Mouse (Mus musculus) c-Kit-positive CD71-positive TER-119-positive erythroid progenitor cells, embryonic 14.5 days (primary cell): ENCODE measurements around the gene Psmg4.

Experiments used
- DNase-seq: peaks from one replicate; pipeline ENCODE4 v3.0.0-alpha.2; 2013; ENCODE audit warnings: low spot score

Psmg4 gene

DNA sequence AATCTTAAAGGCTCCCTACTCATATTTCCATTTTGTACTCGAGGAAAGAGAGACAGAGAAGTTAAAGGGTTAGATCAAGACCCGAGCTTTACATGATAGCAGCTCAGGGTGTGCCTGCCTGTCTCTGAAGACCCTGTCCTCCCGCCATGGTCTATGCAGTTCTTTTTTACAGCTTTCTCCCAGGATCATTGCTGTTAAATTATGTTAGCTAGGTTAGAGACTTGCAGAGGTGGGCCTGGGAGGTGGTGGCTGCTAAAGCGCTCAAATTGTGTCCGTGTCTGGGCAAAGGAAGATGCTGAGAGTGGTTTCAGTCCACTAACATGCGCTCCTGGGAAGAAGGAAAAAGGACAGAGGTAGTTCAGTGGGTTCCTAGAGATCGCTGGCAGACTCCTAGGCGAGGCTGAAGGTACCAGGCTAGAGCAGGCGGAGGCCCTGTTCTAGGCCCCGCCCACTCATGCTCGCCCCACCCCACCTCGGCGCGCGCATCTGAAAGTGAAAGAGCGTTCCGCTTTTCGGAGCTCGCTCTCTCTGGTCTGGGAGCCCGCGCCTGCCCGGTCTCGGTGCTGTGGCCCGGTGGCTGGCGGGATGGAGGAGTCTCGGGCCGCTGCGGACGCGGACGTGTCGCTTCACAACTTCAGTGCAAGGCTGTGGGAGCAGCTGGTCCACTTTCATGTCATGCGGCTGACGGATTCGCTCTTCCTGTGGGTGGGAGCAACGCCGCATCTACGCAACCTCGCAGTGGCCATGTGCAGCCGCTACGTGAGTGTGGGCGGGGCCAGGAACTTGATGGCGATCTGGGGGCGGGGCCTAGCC, at the start of gene Psmg4:
Gene Psmg4 (plus strand): TSS at position 474 of the 813 bp plus-strand sequence.
- peak; percentile 91 for DNase-seq

DNA sequence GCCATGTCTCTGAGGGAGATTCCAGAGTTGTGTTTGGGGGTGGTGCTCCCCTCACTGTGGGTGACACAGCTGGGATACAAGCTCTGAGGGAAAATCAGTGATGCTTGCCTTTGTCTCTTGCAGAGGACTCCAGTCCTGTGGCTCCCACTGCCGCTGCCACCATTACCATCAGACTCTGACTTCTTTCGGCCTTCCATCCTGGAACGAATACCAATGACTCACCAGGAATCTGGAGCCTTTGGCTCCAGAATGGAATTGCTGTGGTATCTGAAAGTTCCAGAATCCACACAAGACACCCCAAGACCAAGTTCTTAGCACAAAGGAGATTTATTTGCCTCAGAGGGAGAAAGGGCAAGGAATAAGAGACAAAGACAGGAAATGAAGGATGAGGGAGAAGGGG, 49.7 kb upstream of the Psmg4 start:
- no peak for DNase-seq

DNA sequence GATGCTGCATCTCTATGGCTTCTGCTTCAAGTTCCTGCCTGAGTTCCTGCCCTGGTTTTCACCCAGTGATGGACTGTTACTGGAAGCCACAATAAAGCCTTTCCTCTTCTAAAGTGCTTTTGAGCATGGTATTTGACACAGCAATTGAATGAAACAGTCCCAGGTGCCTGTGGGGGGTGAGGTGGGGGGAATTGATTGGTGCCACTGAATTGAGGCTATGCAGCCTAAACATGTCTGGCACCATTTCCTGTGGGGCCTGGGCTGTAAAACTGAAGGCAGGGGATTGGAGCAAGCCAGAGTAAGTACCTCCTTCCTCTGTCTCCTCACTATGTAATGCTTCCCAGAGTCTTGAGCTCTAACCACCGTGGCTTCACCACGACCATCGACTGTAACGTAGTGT, 48.1 kb upstream of the Psmg4 start:
- no peak for DNase-seq

- DNase-seq, result no peak
These were observed 46.3 kb upstream of the Psmg4 start for GRCm38 (mm10) chr13:34116508-34116907.

DNA sequence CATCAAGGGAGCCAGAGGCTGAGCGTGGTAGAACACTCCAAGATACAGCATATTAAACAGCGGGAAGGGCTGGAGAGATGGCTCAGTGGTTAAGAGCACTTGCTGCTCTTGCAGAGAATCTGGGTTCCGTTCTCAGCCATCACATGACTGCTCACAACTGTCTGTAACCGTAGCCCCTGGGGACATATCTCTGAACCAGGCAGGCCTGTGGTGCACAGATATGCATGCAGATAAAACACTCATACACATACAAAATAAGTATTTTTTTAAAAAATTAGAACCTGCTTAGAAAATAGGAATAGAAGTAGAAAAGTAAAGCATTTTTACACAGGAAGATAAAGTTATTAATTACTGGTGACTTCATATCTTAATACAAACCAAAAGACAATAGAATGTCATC, 43.9 kb upstream of the Psmg4 start:
- peak; percentile 61 for DNase-seq

DNA sequence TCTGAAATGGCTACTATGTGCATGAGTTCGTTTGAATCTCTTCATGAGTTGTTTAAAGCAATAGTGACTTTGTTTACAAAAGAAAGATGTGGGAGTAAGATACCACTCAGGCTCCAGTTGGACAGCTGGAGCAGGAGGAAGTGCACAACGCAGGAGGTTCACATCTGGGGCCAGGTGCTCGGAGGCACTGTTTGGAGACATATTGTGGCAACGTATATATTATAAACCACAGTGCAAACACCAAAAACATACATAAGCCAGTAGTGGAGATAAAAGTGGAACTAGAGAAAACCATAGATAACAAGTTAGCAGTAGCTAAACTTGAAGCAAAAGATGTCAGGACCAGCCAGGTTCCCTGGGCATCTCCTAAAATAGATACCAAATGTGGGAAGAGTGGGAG, 43.4 kb upstream of the Psmg4 start:
- DNase-seq, result no peak

GRCm38 (mm10) chr13:34120536-34120935, 42.2 kb upstream of the Psmg4 start:
- no peak for DNase-seq

DNA sequence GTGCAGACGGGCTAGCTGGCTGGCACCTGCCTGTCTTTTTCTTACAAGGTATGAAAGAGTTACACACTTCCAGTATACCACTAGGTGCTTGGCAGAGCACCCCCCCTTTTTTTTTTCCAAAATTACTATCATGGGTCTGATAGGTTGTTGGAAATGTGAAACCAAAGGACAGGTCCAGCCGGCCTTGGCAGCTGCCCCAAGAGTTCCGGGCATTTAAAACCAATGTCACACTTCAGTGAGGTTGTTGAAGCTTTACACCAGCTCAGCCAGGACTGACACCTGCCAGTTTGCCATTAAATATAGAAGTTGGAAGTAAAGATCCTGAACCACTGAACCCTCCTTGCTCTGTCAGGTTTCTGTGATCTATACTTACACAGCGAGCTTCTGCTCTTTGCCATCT, 37.1 kb upstream of the Psmg4 start:
- no peak for DNase-seq

DNA sequence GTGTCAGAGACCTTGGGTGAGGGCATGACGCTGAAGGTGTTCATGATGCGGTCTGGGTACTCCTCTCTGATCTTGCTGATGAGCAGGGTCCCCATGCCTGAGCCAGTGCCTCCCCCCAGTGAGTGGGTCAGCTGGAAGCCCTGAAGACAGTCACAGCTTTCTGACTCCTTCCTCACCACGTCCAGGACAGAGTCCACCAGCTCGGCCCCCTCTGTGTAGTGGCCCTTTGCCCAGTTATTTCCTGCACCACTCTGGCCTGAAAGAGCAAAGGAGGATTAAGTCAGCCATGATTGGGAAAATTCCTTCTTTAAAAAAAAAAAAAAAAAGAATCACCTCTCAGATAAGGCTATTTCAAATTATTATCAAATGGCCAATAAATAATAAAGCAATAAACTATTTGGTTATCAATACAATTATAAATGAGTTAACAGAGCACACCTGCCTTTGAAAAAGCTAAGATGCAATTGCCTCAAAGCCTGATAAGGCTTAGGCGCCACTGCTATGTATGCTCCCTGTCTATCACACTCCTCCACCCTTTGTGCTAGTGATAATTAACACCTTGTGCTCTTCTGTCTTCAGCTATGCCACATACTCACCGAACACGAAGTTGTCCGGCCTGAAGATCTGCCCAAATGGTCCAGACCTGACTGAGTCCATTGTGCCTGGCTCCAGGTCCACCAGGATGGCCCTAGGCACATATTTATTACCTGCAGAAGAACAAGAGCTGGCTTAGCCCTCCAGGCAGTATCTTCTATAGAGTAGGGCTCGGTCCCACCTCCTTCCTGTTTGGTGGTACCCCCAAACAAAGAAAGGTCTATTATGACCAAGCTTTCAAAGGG, 34.3 kb upstream of the Psmg4 start:
- no peak for DNase-seq

GRCm38 (mm10) chr13:34129485-34130225, 33.1 kb upstream of the Psmg4 start:
- no peak for DNase-seq

- no peak for DNase-seq
These were observed 32.5 kb upstream of the Psmg4 start, which contains the start of gene Tubb2b for GRCm38 (mm10) chr13:34130226-34130731. Gene Tubb2b, minus strand, starts transcription at chr13:34130466.

DNA sequence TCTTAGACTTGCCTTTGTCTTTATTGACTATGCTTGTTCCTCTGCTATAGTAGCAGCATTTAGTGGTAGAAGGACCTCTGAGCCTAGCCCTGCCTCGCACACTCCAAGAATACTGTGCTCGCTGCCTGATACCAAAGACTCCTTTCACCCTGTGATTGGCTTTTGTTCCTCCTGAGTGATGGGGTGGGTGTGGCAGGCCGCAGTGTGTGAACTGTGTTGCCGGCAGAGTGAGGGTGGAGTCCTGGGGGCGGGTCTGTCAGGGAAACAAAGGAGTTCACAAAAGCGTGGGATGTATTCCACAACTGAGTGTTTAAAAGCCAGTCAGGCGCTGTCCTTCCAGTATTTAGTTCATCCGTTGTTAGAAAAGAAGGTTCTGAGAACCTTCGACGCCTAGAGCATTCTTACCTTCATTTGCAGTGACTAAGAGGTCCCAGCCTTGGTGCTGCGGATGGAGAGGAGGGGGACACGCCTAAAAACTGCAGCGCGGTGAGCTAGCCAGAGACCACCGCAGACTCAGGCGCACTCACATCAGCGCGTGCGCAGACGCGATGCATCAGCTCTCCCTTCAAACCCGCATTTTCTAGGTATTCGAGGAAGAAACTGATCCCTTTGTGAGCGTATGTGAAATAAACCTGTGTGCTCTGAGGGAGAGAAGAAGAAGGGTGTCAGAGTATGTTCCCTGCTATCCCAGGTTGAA, 31.6 kb upstream of the Psmg4 start:
- DNase-seq, result no peak

GRCm38 (mm10) chr13:34131708-34132060, 31.1 kb upstream of the Psmg4 start:
- no peak for DNase-seq

DNA sequence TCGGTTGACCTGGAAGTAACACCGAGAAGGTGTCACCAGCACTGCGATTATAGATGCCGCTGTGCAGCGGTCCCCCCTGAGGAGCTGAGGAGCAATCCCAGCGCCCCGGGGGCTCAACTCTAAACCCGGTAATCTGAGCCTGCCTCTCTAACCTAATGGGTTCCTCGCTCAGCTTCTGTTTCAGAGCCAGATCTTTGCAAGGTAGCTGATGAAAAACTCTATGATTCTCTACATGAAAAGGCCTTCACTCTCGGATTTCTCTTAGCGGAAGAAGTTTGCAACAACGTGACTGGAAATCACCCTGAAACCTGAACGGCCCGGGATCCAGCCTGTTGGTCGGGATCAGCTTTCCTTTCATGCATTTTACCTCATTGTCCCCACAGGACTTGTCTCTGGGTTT, 30.5 kb upstream of the Psmg4 start:
- no peak for DNase-seq

GRCm38 (mm10) chr13:34132875-34133274, 29.9 kb upstream of the Psmg4 start:
- DNase-seq, result no peak

DNA sequence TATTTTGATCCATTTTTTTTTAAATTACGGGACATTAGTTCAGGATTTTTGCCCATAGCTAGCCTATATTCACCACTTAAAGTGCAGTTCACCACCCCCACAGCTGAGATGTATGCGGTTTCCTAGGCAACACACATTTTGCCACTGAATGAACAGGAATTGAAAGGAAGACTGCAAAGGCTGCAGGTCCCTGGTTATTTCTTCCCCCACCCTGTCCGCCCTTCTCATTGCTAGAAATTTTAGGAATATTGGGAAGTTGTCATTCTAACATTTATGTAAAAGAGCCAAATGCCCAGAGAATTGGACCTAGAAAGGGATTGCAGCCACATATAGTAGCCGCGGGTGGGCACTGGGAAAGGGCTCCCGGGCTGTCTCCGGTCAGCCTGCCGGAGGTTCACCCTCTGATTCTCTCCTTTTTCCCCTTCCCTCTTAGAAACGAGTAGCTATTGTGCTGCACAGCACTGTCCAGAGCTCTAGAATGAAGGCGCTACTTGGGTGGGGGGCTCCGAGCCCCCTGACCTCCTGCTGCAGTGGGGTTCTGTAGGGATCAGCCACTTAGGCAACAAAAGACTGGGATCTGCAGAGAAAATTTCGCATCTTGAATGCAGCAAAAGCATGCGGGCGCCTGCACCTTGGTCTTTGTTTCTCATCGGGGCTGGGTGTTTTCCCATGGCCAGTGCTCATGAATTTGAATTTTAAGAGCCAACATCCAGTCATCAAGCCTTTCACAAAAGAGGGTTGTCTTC, 29.3 kb upstream of the Psmg4 start:
- DNase-seq, result no peak

DNA sequence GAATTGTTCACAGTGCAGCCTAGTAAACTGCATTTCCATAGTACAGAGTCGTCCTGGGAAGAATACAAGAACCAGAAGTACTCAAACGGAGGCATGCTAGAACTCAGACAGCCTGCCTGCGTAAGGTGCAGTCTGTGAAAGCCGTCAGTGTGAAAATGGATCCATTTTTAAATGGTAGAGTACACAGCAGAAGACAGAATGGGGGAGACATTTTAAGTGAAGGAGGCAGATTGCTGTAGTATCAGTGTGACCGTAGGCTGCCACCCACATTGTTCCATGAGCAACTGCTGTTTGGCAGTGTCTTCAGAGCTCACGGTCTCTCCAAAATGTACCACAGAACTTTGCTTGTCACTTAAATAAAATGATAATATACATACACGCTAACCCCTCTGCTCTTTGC, 28.5 kb upstream of the Psmg4 start:
- no peak for DNase-seq

- DNase-seq, result no peak
These were observed 26.2 kb upstream of the Psmg4 start for GRCm38 (mm10) chr13:34136605-34137004.

DNA sequence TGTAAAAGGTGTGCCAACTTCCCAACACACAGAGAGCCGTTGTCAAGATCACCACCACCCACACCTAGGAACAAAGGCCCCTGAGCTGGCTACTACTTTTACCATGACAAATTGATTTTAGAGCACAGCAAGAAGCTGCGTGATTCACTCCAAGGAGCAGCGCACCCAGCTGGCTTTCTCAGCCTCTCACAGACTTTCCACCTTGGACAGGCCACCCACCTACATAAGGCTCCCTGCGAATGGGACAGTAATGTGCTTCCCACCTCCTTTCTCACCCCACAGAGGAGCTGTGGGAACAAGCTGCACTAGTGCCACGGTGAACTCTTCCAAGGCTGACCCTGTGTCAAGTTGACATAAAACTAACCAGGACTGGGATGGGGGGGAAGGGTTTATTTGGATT, 19.4 kb upstream of the Psmg4 start:
- DNase-seq, result no peak

- DNase-seq, result no peak
These were observed 15.8 kb upstream of the Psmg4 start for GRCm38 (mm10) chr13:34146916-34147315.

GRCm38 (mm10) chr13:34148181-34148580, 14.6 kb upstream of the Psmg4 start:
- DNase-seq, result no peak
